Mouse (Mus musculus) adrenal gland, adult 8-10 months (tissue): ENCODE results near the gene Usp25. TPM values are rescaled to one million over a fixed set of nuclear protein-coding genes. Genes with fewer than 3 reads are reported as not detected.

ENCODE experiments used
- DNase-seq: peaks from one replicate; pipeline ENCODE4 v3.0.0; 2022
- total RNA-seq, 4 experiments: library from RNA; stranded (reverse); gene quantifications; 2 replicates each; pipeline ENCODE4 v1.2.4; 2022

The Usp25 gene
- total RNA-seq, result 10 to 100 TPM; 42.3 to 50.7 (median 48.2) TPM

- DNase-seq, result peak; percentile 91
Measured at GRCm38 (mm10) chr16:77013427-77014320, at the start of gene Usp25. Gene Usp25 (plus strand): TSS chr16:77013706.

- DNase-seq, result no peak
Measured at GRCm38 (mm10) chr16:76967593-76968275, 45.8 kb upstream of the Usp25 start.

GRCm38 (mm10) chr16:76971211-76971610, 42.3 kb upstream of the Usp25 start:
- no peak for DNase-seq

- DNase-seq, result no peak
Measured at GRCm38 (mm10) chr16:76976787-76977430, 36.6 kb upstream of the Usp25 start.

GRCm38 (mm10) chr16:76983696-76984095, 29.8 kb upstream of the Usp25 start:
- no peak for DNase-seq

- no peak for DNase-seq
Measured at GRCm38 (mm10) chr16:76987711-76988110, 25.8 kb upstream of the Usp25 start.

- no peak for DNase-seq
Measured at GRCm38 (mm10) chr16:77003900-77004299, 9.6 kb upstream of the Usp25 start.

- no peak for DNase-seq
Measured at GRCm38 (mm10) chr16:77009173-77009572, 4.3 kb upstream of the Usp25 start.

GRCm38 (mm10) chr16:77014321-77015211, 1.1 kb downstream of the Usp25 start:
- no peak for DNase-seq

GRCm38 (mm10) chr16:77015380-77016346, 2.2 kb downstream of the Usp25 start:
- DNase-seq, result no peak

GRCm38 (mm10) chr16:77017931-77018330, 4.4 kb downstream of the Usp25 start:
- DNase-seq, result no peak

GRCm38 (mm10) chr16:77020190-77020589, 6.7 kb downstream of the Usp25 start:
- DNase-seq, result no peak

- no peak for DNase-seq
Measured at GRCm38 (mm10) chr16:77023627-77024379, 10.3 kb downstream of the Usp25 start.

GRCm38 (mm10) chr16:77026099-77026498, 12.6 kb downstream of the Usp25 start:
- no peak for DNase-seq

- no peak for DNase-seq
Measured at GRCm38 (mm10) chr16:77026933-77027332, 13.4 kb downstream of the Usp25 start.

GRCm38 (mm10) chr16:77027976-77028686, 14.6 kb downstream of the Usp25 start:
- DNase-seq, result no peak

GRCm38 (mm10) chr16:77028687-77029417, 15.3 kb downstream of the Usp25 start:
- peak; percentile 38 for DNase-seq

GRCm38 (mm10) chr16:77030435-77030834, 16.9 kb downstream of the Usp25 start:
- DNase-seq, result no peak

GRCm38 (mm10) chr16:77034329-77034728, 20.8 kb downstream of the Usp25 start:
- no peak for DNase-seq
